Mouse (Mus musculus) T-helper 17 cell (primary cell): ENCODE measurements around the gene Tjp1.

Experiments used
- in situ Hi-C, 2 experiments: fragments of 300-600 bp; cut with MboI, MseI; formaldehyde crosslinking; loops; 1 replicate in 1 of 2; 2 replicates in 1 of 2; pipeline ENCODE4 v1.15.1; 2025; ENCODE audit warnings: high pct_unique_total_duplicates in 2 of 2

The Tjp1 gene

DNA sequence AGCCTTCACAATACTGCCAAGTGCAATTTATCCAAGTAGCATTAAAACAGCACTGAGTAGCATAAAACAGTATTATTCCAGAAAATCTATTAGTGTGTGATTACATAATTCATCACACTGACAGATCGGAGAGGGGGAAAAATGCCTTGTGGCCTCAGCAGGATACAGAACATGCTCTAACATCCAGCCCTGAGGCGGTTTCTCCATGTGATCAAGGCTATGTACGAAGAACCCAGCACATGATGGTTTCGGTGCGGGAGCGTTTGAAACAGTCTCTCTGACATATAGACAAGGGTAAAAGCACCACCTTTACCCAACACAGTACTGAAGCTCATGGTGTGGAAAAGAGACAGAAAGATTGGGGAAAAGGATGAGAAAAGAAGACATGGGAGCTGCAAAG is 38.4 kb downstream of the Tjp1 start:
- in situ Hi-C loops = no loop called here

DNA sequence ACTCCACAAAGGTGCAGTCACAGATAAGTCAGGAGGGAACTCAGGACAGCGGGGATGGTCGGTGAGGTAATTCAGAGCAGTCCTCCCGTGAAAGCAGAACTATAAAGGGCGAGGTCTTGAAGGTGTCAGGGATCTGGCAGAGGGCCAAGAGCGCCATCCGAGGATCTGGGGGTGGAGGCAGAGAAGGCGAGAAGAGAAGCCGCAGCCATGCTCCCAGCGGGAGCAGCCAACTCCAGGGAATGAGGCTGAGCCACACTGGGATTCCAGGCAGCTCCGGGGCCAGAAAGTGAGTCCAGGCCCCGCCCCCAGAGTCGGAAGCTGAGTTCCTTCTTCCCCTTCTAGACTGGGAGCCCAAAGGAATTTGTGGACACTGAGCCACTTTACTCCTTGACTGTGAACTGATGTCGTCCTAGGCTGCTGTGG is 41.3 kb downstream of the Tjp1 start:
- in situ Hi-C loops = no loop called here

DNA sequence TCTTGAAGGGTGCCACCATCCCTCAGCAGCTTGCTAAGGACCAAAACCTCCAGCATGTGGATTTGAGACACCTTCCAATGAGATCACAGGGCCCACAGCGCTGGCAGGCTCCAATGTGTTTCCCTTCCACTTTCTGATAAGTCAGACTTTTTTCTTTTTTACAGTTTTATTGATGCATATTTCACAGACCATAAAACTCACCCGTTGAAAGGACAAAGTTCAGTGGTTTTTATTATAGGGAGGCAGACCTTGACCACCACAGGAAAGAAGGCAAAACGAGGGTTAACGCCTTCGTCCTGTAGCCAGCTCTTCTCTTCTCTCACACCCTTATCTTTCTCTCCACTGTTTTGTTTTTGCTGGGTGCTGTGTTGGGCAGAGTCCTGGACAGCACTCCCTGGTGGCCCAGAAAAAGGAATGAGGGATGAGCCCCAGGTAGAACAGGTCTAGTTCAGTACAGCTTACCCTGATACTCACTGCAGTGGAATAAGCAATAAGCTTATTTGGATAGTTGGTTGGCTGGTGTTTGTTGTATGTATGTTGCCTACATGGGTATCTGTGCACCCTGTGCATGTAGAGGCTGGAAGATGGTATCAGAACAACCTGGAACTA is 43.3 kb downstream of the Tjp1 start:
- in situ Hi-C loops = no loop called here

DNA sequence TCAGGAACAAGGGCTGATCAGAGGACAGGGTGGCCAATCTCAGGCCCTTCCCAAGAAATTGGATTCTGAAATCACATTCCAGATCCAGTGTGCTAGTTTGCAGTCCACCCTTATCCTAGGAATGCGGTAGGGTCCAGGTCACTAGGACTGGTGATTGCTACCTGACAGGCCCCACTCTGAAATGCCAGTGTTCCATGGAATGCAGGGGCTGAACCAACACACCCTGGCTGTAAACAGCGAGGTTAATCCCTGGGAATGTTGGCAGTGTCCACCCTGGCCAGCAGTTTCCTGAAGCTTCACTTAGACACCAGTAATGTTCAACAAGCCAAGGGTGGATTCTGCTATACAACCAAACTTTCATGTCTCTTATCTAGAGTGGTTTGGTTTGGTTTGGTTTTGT is 45.4 kb downstream of the Tjp1 start:
- in situ Hi-C loops = no loop called here

DNA sequence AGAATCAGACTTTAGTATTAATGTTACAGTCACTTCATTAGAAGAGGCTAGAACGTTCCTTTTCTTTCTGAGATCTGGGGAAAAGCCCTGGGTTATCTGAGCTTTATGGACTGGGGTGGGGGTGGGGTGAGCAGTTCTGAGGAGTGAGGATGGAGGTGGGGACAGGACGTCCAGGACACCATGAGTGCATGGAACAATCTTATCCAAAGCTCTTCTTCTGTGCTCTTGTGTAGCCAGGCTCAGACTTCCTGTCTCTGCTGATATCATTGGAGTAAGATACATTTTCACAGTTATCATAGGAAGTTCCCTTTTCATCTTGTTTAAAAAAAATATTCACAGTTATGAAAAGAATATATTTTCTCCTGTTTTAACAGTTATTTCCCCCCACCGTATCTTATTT is 55.5 kb downstream of the Tjp1 start:
- in situ Hi-C loops = no loop called here

DNA sequence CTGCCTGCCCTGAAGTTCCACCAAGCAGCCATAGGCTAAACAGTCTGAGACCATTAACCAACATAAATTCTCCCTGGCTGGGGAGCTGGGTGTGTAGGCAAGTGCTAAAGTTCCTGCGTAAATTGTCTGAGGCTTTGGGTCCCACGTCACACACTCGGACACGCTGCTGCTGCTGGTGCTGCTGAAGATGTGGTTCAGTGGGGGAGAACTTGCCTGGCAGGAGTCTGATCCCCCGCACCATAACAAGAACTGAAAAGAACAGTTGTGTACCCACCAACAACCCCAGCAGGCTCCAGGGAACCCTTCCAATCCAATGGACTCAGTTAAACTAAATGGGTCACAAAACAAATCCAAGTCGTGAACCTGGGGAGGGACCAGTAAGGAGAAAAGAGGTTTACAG is 56.2 kb downstream of the Tjp1 start:
- in situ Hi-C loops = no loop called here

DNA sequence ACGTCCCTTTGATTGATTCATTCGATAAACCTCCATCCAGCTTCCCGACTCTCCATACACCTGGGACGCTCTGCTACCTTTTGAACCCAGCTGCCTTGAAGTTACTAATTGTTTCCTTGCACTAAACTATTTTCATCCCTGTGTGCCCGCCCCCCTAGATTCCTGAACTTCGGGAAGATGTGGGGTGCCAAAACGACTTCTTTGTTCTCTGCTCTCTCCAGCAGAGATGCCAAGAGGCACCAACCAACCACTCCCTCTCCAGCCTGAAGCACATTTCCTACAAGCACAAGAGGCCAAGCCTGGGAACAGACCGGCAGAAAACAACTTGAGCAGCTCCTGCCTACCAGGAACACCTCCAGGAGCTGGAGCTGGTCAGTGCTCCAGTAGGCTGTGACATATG is 57.4 kb downstream of the Tjp1 start:
- in situ Hi-C loops = no loop called here

DNA sequence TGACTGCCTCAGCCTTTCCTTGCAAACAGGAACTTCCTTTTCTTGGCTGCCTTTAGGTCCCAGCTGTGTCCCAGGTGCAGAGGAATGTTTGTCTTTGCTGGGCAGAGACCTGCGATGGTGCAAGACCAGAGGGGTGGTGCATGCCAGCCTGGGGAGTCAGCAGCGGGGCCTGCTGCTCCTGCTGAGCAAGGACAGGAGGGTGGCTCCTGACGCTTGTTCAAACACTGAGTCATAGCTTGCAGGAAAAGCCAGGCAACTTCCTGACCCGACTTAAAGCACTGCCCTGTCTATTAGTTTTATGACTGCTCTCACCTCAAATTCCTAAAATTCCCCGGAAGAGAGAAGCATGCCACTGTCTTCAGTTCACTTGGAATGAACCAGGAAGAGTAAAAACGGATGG is 57.9 kb downstream of the Tjp1 start:
- in situ Hi-C loops = no loop called here

DNA sequence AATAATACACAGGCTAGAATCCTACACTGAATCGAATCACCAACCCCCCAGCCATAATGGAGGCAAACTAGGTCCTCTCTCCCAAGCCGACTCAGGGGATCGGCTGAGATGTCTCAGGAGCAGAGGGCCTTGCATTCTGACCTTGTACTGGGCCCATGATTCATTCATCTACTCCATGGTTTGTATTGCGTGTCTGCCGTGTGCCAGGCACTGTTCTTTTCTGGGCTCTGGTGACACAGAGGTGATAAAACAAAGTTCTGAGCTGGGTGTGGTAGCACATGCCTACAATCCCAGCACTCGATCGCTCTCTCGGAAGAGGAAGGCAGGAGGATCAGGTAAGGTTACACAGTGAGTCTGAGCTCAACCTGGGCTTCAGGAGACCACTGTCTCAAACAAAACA is 59.4 kb downstream of the Tjp1 start:
- in situ Hi-C loops = no loop called here

DNA sequence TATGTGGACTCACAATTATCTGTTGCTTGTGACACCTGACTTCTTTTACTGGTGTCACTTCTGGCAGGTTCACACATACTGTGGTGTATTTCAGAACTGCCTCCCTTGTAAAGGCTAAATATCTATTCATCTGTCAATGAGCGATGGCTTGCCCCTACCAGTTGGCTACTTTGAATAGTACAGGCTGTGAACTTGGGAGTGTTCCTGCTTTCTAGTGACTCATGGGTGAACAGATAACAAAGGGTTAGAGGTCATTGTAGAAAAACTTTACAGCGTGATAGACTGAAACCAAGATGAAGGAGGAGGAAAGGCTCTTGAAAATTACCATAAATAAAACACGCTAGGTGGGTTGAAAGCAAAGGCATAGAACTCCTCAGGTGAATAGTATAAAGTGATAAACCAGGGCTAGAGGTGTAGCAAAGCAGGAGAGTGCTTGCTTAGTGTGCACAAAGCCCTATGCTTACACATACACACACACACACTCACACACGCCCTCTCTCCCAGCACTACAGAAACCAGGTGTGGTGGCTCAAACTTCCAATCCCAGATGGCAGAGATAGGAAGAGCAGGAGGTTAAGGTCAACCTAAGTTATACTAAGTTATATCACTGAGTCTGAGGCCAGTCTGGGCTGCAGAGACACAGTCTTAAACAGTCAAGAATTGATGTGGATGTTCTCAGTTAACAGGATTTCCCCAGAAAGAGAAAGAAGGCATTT is 60.1 kb downstream of the Tjp1 start:
- in situ Hi-C loops = no loop called here

DNA sequence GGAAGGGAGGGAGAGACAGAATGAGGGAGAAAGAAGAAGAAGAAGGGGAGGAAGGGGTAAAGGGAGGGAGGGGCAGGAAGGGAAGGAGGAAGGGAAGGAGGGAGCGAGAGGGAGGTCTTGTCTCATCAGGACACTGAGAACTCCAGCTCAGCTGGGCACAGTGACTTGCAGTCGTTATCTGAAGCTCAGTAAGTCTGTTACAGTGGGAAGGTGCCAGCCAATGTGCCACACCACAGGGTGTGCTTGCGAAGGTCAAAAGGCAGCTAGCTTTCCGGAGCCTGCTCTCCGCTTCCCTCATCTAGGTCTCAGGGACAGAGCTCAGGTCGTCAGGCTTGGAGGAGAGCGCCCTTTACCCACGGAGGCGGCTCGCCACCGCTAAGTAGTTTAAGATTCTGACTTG is 61.4 kb downstream of the Tjp1 start:
- in situ Hi-C loops = no loop called here

DNA sequence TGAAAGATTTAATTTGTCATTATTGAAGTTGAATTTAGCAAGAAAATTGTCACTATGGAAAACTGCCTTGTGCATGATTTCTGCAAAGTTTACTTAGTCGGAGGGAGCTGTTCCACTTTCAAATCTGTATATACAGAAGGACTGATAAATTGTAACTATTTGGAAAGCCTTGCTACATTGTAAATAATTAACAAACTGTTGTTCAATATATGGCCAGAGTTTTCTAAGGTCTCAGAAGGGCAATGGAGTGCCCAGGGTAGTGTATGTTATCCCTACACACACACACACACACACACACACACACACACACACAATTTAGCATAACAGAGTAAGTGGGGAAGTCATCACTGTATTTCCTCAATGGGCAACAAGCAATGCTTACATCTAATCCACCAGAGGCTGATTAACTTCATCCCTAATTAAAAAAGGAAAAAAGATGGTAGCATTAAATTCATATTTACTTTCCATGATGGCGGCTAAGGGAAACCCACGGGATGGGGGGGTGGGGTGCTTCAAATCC is 63.0 kb downstream of the Tjp1 start:
- in situ Hi-C loops = no loop called here

DNA sequence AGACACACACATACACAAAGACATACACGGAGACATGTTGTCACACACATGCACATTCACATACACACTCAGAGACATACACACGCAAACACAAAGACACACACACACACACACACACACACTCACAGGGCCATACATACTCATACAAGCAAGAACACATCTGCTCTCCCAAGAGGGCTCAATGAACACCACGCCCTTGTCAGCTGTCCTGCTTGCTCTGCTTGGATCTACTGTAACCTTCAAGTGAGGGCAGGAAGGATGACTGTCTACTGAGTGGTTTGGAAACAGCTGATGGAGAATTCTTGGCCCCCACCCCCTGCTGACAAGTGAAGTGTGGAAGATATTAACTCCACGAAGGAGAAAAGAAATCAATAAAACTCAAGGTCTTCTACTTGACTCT is 64.1 kb downstream of the Tjp1 start:
- in situ Hi-C loops = no loop called here

DNA sequence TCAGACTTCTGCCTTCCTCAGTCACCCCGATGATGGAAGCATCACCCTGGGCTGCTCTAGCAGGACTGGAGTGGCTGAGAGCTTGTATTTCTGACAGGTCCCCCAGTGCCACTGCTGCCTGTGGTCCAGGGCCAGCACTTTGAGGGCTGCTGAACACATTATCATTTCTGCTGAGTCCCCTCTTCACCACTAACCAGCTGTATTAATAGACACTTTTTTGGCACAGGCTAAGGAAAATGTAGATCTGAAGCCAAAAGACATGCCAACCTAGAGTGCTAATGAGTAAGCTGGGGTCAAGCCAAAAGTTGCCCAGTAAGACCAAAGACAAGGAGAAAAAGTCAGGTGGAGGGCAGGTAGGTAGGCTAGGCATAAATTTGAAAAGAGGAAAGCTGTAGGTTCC is 66.2 kb downstream of the Tjp1 start:
- in situ Hi-C loops = no loop called here

DNA sequence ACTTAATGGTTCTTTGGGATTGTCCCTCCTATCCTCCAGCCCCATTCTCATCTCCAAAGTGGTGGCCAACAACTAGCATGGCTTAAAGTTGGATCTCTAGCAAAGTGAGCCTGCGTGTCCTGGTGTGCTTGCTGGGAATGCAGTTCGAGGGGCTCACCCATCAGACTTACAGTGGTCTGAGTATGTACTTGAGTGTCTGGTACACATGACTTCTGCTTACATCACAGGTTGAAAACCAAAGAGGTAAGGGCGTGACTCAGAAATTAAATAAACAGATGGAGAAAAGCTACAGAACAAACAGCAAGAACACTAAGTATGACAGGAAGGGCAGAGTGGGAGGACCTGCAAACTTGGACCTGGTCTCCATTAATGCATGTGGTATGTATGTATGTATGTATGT is 67.4 kb downstream of the Tjp1 start:
- in situ Hi-C loops = no loop called here

DNA sequence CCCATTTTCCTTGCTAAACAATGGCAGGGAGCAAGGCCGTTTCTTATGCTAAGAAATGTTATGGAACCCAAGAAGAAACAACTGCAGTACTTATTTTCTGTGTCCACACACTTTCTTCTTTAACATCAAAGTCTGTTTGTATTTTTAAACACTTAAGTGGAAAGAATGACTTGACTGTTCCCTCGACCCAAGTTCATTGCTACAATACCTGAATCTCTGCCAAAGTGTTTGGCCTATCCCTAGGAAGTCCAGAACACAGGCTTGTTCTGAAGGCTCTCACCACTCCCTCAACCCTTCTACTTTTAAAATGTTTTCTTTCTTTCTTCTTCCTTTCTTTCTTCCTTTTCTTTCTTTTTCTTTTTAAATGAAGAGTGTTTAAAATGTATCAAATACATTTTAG is 71.5 kb downstream of the Tjp1 start:
- in situ Hi-C loops = no loop called here

DNA sequence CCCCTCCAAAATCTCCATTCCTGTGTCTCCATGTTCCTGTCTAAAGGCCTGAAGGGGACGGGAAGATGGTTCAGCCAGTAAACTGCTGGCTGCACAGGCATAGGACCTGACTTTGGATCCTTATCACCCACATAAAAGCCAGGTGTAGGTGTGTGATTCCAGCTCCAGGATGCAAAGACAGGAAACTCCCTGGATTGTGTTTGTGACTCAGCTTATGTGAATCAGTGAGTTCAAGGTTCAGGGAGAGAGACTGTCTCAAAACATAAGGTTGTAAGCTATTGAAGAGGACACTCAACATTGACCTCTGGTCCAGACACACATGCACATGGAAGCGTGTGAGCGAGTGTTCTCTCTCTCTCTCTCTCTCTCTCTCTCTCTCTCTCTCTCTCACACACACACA is 72.4 kb downstream of the Tjp1 start:
- in situ Hi-C loops = no loop called here

DNA sequence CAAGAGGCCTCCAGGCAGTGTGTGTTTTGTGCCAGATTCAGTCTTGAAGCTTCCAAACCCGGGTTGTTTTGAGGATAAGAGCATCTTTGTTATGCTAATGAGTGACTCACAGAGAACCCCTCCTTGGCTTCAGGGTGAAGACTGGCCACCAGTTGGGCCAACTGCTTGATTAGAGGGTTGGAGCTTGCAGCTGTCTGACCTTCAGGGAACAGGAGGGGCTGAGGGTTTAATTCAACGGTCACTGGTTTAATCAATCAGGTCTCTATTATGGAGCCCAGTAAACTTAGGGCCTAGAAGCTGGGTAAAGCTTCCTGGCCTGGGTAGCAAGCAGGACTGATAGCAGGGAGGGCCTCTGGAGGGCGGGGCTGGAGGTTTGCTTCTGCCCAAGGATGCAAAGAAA is 73.3 kb downstream of the Tjp1 start:
- in situ Hi-C loops = no loop called here

DNA sequence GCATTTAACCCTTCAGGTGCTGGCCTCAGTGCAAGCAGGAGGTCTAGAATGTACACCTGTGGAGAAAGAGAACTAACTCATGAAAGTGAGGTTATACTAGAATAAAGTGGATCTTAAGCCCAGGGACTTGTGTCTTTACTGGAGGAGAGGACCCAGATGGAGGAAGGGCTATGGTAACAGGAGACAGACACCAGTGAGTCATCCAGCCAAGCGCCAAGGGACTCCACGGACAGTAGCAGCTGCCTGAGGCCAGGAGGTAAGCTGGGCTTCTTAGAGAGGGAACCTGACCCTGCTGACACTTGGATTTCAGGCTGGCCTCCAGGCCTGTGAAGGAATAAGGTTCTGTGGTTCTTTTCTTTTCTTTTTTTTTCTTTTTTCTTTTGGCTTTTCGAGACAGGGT is 75.3 kb downstream of the Tjp1 start:
- in situ Hi-C loops = no loop called here

DNA sequence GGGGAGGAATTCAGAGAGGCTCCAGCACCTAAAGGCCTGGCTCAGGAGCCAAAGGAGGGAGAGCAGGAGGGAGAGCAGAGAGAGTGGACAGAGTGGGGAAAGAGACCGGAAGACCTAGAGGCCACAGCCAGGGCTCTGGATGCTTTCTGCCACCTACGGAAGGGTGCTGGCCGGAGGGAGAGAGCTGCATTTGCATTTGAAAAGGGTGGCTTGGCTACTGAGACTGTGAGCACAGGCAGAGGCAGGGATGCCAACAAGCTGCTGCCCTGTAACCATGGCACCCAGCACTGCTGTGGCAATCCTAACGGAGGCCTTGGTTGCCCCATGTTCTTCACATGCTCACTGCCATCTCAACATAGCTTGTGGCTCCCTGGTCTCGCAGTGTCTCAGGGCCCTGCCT is 77.4 kb downstream of the Tjp1 start:
- in situ Hi-C loops = no loop called here

DNA sequence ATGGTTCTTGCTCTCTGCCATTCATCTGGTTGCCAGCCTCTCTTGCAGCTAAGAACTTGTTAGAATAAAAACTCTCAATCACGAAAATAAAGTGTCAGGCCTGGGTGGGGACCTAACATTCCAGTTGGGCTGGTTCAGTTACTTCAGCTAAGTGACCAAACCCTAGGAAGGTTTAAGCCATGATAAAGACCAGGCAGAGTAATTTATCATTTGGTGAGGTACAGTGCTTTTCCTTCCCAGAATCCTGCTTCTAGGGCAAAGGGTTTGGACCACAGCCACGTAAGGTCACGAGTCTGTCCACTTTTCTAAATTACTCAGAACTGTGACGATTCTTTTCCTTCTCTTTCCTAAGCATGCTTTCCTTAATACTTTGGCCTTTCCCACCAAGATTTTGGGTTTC is 86.1 kb downstream of the Tjp1 start:
- in situ Hi-C loops = no loop called here

DNA sequence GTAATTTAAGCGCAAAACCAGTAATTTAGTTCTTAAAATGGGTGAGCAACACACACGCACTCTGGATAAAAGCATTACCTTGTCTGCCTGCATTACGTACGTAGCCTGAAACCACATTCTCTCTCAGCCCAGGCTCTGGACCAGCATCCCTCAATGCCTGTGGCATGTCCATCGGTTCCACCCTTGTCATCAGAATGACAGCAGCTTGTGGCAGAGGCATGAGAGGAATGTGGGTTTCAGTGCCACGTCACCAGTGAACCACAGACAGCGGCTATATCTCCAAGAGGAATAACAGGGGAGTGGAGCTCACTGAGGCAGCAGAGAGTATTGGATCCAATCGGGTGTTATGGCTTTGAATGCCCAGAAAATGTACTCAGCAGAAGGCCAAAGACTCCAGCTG is 88.1 kb downstream of the Tjp1 start:
- in situ Hi-C loops = no loop called here

DNA sequence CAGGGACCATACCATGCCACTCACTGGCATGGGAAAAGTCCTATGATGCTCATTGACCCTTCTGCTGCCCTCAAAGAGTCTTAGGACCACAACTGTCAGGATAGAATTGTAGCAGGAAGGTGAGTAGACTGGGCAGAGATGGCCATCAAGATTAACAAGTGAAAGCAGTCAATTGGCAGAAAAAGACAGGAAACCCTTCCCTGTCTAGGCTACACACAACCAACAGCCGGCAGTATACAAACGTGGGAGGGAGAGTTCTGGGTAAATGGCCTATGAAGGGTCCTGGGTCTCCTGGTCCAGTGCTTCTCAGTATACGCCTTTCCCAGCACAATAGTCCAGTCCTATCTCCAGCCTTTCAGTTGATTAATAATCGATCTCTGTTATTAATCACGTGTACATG is 89.4 kb downstream of the Tjp1 start:
- in situ Hi-C loops = no loop called here

DNA sequence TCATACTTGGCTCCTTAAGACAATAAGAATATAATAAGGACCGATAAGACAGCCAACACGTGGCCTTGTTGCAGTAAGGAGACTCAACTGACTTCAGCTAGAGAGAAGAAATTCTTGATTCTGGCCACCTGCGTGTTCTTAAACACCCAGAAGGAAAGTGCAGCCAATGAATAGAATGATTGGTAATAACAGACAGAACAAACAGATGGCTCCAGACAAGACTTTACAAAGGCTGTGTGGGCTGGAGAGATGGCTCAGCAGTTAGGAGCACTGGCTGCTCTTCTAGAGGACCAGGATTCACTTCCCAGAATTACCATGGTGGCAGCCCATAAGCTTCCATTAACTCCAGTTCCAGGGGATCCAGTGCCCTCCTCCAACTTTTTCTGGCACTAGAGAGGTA is 90.7 kb downstream of the Tjp1 start:
- in situ Hi-C loops = no loop called here
